Mouse (Mus musculus) liver, adult 2 months (tissue): ENCODE measurements at regions not wholly inside any gene's neighbourhood (a gene's known extent, or its start where the extent isn't known, plus 50 kb on each side); places are given as distances from the start of the nearest gene placed in this dataset.

ENCODE experiments used
- CTCF ChIP-seq: fragments of 200-500 bp; IDR thresholded peaks from 2 replicates; pipeline ENCODE4 v1.5.1; 2011; ENCODE audit warnings: low read depth, low read length, control low read depth
- POLR2A ChIP-seq: fragments of 200-500 bp; IDR thresholded peaks from 2 replicates; pipeline ENCODE4 v1.6.1; 2011; ENCODE audit warnings: low read length, control low read depth; ENCODE audit not compliant: insufficient read depth; ENCODE audit errors: extremely low read depth

- TF ChIP-seq POLR2A (no peak), CTCF (no peak)
These were observed 336.7 kb upstream of the Pfkp start for GRCm38 (mm10) chr13:6985012-6985996.
